Mouse (Mus musculus): ENCODE data around the gene Dus2. TPM values are rescaled to one million over a fixed set of nuclear protein-coding genes. Genes with fewer than 3 reads are reported as not detected.

The Dus2 gene
- polyA plus RNA-seq, 1 experiment from 2014 or later: 8.1 TPM

DNA sequence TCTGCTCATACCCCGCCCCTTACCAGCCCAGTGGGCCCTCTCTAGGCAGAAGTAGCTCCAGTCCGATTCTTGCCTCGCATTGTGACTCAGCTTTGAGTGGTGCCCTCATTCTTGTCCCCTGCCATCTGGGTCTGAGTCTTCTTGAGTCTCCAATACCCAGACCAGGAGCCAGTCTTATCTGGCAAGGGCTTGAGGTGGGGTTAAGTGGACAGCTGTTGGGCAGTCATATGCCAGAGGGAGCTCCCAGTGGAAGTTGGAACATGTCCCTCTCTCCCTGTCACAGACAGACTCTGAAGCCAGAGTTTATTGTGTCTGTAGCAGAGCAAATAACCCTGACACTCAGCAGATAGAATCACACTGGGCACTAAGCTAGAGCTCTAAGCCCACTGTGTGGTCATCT lies 59.9 kb downstream of the Dus2 start:
- TF ChIP-seq CTCF (IDR thresholded peaks at IDR 0.05; ENCODE audit: low read depth) (no peak), EP300 (optimal IDR thresholded peaks at IDR 0.05) (no peak)
- Histone ChIP-seq H3K4me1 (replicated peaks; ENCODE audit: control insufficient read depth, insufficient read depth) (no peaks in the 10 kb centered on the region), H3K9me3 (ENCODE audit: control insufficient read depth, low read length) (no peaks in the 10 kb centered on the region), H3K9ac (ENCODE audit: low read length) (no peak overlapping the region), H3K4me3 (ENCODE audit: low read depth, low read length) (no peak overlapping the region), H3K27me3 (ENCODE audit: control insufficient read depth, insufficient read depth, low read length) (no peaks in the 10 kb centered on the region), H3K4me2 (replicated peaks; ENCODE audit: low read depth) (no peak overlapping the region), H3K36me3 (ENCODE audit: control insufficient read depth, insufficient read depth, low read length) (no peaks in the 10 kb centered on the region), H3K27ac (replicated peaks) (no peak overlapping the region)
- DNase-seq (ENCODE audit: low spot score) (no peak), ATAC-seq (ENCODE audit: low FRiP score, low TSS enrichment) (no peak)
- WGBS: 95% methylated on average over 3 of the region's 3 CpGs

DNA sequence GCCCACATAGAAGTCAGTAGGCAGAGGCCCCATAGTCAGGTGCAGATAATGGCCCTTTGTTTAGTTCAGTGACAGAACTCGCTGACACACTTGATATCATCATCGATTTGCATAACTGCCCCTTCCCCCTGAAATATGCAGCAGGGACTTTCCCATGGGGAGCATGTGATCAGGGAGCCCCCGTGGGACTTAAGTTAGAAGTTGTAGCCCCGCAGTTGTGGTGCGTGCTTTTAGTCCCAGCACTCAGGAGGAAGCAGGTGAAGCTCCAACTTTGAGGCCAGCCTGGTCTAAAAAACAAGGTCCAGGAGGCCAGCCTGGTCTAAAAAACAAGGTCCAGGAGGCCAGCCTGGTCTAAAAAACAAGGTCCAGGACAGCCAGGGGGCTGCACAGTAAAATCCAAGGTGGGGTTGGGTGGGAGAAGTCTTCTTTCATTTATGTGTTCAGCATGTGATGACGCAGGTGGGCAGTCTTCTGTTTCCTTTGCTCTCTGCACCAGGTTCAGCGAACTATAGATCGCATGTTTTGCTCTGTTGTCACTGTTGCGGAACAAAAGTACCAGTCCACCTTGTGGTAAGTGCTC lies 61.5 kb downstream of the Dus2 start:
- 86% methylated on average over 9 of the region's 9 CpGs for WGBS
- ATAC-seq (ENCODE audit: low FRiP score, low TSS enrichment) (no peak), DNase-seq (ENCODE audit: low spot score) (no peak)
- no peak overlapping the region for H3K4me3 ChIP-seq (ENCODE audit: low read depth, low read length)
- no peaks in the 10 kb centered on the region for H3K36me3 ChIP-seq (ENCODE audit: control insufficient read depth, insufficient read depth, low read length)
- H3K27ac ChIP-seq (replicated peaks): no peak overlapping the region
- TF ChIP-seq EP300 (optimal IDR thresholded peaks at IDR 0.05): no peak
- no peak for TF ChIP-seq CTCF (IDR thresholded peaks at IDR 0.05; ENCODE audit: low read depth)
- H3K27me3 ChIP-seq (ENCODE audit: control insufficient read depth, insufficient read depth, low read length): no peaks in the 10 kb centered on the region
- no peak overlapping the region for H3K4me2 ChIP-seq (replicated peaks; ENCODE audit: low read depth)
- H3K9me3 ChIP-seq (ENCODE audit: control insufficient read depth, low read length): no peaks in the 10 kb centered on the region
- no peaks in the 10 kb centered on the region for H3K4me1 ChIP-seq (replicated peaks; ENCODE audit: control insufficient read depth, insufficient read depth)
- no peak overlapping the region for H3K9ac ChIP-seq (ENCODE audit: low read length)

DNA sequence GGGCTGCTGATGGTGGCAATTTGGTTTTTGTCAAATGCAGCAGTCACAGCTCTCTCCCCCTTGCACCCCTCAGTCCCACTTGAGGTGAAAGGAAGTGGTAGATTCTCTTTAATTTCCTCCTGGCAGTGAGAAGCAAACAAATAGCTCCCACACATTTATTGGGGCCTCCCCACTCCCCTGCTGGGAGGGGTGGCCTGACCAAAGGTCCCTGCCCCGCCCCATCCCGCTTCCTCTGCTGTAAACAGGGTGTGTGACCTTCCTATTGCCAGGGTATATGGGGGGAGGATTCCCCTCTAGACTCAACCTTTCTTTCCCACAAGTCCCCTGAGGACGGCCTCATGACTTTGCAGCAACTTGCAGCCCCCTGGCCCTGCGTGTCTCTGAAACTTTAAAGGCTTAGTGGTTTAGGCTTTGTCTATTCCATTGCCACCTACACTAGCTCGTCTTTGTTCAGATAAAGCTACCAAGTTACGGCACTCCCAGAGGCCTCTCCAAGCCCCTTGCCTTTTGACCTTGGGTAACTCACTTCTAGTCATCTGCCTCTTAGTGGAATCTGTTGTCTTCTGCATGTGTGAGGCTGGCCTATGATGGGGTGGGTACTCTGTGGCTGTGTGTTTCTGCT lies 63.2 kb downstream of the Dus2 start:
- Histone ChIP-seq H3K9ac (ENCODE audit: low read length) (no peak overlapping the region), H3K4me3 (ENCODE audit: low read depth, low read length) (no peak overlapping the region), H3K36me3 (ENCODE audit: control insufficient read depth, insufficient read depth, low read length) (no peaks in the 10 kb centered on the region), H3K27me3 (ENCODE audit: control insufficient read depth, insufficient read depth, low read length) (no peaks in the 10 kb centered on the region), H3K9me3 (ENCODE audit: control insufficient read depth, low read length) (no peaks in the 10 kb centered on the region), H3K4me1 (replicated peaks; ENCODE audit: control insufficient read depth, insufficient read depth) (no peaks in the 10 kb centered on the region), H3K4me2 (replicated peaks; ENCODE audit: low read depth) (no peak overlapping the region), H3K27ac (replicated peaks) (peak overlapping the region; percentile 30; the same call in 1 of the 2 replicates)
- WGBS: 45% methylated on average over 6 of the region's 6 CpGs
- peak; percentile 63; the same call in 1 of the 2 replicates for ATAC-seq (ENCODE audit: low FRiP score, low TSS enrichment)
- peak; percentile 73 for DNase-seq (ENCODE audit: low spot score)
- TF ChIP-seq CTCF (IDR thresholded peaks at IDR 0.05; ENCODE audit: low read depth) (no peak), EP300 (optimal IDR thresholded peaks at IDR 0.05) (no peak)

DNA sequence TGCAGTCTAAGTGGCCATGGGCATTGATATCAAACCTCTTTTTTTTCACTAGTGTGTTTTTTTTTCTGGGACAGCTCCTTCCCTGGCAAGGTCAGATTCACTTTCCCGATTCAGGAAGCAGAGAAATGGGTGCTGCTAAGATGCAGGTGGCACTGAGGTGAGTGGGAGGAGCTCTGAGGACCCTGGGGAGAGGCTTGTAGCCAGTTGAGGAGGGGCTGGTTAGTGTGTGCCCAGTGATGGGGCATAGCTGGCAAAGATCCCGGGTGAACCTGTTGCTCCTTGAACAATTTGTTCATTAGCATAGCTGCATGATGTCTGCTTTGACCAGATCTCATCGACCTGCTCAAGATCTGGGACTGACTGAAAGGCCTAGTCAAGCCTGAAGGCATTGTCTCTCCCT lies 63.9 kb downstream of the Dus2 start:
- Histone ChIP-seq H3K27me3 (ENCODE audit: control insufficient read depth, insufficient read depth, low read length) (no peaks in the 10 kb centered on the region), H3K27ac (replicated peaks) (peak overlapping the region; percentile 30; the same call in 1 of the 2 replicates), H3K4me3 (ENCODE audit: low read depth, low read length) (no peak overlapping the region), H3K9me3 (ENCODE audit: control insufficient read depth, low read length) (no peaks in the 10 kb centered on the region), H3K9ac (ENCODE audit: low read length) (no peak overlapping the region), H3K4me1 (replicated peaks; ENCODE audit: control insufficient read depth, insufficient read depth) (no peaks in the 10 kb centered on the region), H3K36me3 (ENCODE audit: control insufficient read depth, insufficient read depth, low read length) (no peaks in the 10 kb centered on the region), H3K4me2 (replicated peaks; ENCODE audit: low read depth) (no peak overlapping the region)
- ATAC-seq (ENCODE audit: low FRiP score, low TSS enrichment) (no peak), DNase-seq (ENCODE audit: low spot score) (no peak)
- TF ChIP-seq EP300 (optimal IDR thresholded peaks at IDR 0.05) (no peak), CTCF (IDR thresholded peaks at IDR 0.05; ENCODE audit: low read depth) (no peak)
- WGBS: 49% methylated on average over 3 of the region's 3 CpGs

DNA sequence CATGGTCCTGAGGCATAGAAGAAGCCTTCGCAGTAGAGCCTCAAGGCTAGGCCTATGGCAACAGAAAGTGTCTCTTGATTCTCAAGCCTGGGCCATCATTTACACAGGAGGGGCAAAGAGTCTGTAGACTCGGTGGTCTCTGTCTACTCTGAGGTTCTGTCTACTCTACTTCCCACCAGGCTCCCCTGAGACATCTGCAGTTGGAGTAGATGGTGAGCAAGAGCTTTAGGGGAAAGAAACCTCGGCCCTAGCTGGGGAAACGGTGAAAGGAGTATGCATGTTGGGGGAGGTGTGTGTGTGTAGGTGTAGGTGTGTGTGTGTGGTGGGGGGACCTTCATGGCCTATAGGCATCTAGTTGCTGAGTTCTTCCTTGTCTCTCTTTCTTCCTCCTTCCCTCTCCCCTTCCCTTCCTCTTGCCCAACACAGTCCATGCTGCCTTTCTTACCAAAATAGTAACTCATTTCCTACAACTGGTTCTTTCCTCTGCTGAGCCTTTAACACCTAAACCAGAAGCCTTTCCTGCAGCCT lies 65.4 kb downstream of the Dus2 start:
- H3K27me3 ChIP-seq (ENCODE audit: control insufficient read depth, insufficient read depth, low read length): no peaks in the 10 kb centered on the region
- H3K9me3 ChIP-seq (ENCODE audit: control insufficient read depth, low read length): no peaks in the 10 kb centered on the region
- H3K36me3 ChIP-seq (ENCODE audit: control insufficient read depth, insufficient read depth, low read length): no peaks in the 10 kb centered on the region
- H3K4me2 ChIP-seq (replicated peaks; ENCODE audit: low read depth): no peak overlapping the region
- no peak overlapping the region for H3K4me3 ChIP-seq (ENCODE audit: low read depth, low read length)
- H3K9ac ChIP-seq (ENCODE audit: low read length): no peak overlapping the region
- DNase-seq (ENCODE audit: low spot score): no peak
- H3K4me1 ChIP-seq (replicated peaks; ENCODE audit: control insufficient read depth, insufficient read depth): no peaks in the 10 kb centered on the region
- WGBS: 81% methylated on average over 4 of the region's 4 CpGs
- TF ChIP-seq EP300 (optimal IDR thresholded peaks at IDR 0.05) (no peak), CTCF (IDR thresholded peaks at IDR 0.05; ENCODE audit: low read depth) (no peak)
- ATAC-seq (ENCODE audit: low FRiP score, low TSS enrichment): no peak
- no peak overlapping the region for H3K27ac ChIP-seq (replicated peaks)
